Comparison of ENCODE assay signal across 17 mouse cellular contexts in genomic region chr11:3103619-3104164, GRCm38 (mm10).
A peak's percentile ranks its signal among the peaks of the same experiment; 100 is the strongest.
DNase-seq lines count a peak whose midpoint lies in the region; ATAC-seq lines count a peak whose summit lies in the region.
"Had no signal": no experiment of that assay in that cellular context is flagged by ENCODE, and none has a peak within 500 bp of the region (broad histone marks: within the 10 kb centered on the region; RNA-seq: fewer than 3 reads in every experiment).

No protein-coding gene starts in this region.

- no peak overlapping the region for H3K4me2 ChIP-seq in lung, embryonic 15.5 days
- H3K4me2 ChIP-seq: hindbrain, embryonic 15.5 days; lung, embryonic 14.5 days; neural tube, embryonic 13.5 days had no signal

- peak; percentile 37 for DNase-seq in gastrocnemius, postnatal 10 days
- no peak for DNase-seq in gastrocnemius, adult 8-10 months (ENCODE audit: low spot score in 2 of 2)
- no peak for DNase-seq in lung, postnatal 4 days
- DNase-seq in Muller cell, postnatal 12 days (ENCODE audit: inconsistent ontology term) = peak; percentile 22
- DNase-seq in naive thymus-derived CD4-positive, alpha-beta T cell, adult 2 months (ENCODE audit: low read depth) = peak; percentile 30
- no peak for DNase-seq in layer of hippocampus, adult 9-10 months (ENCODE audit: low spot score)
- DNase-seq: cerebellum, adult 2 months; kidney, postnatal 4 days; layer of hippocampus, postnatal 36 days; lung, embryonic 14.5 days; spleen, adult 18-20 months; thymus, adult 2 months had no signal

- H3K4me1 ChIP-seq in lung, embryonic 15.5 days = no peaks in the 10 kb centered on the region
- H3K4me1 ChIP-seq: hindbrain, embryonic 15.5 days; neural tube, embryonic 13.5 days had no signal

- H3K27ac ChIP-seq in lung, embryonic 15.5 days = no peak overlapping the region
- H3K27ac ChIP-seq: hindbrain, embryonic 15.5 days; neural tube, embryonic 13.5 days had no signal

- WGBS in lung, embryonic 15.5 days = 55% methylated on average over 7 of the region's 7 CpGs

- H3K27me3 ChIP-seq in lung, embryonic 15.5 days = no peaks in the 10 kb centered on the region
- H3K27me3 ChIP-seq: hindbrain, embryonic 15.5 days; megakaryocyte, embryonic 14.5 days; neural tube, embryonic 13.5 days had no signal

- H3K36me3 ChIP-seq in lung, embryonic 15.5 days = no peaks in the 10 kb centered on the region
- H3K36me3 ChIP-seq: neural tube, embryonic 13.5 days had no signal

- no peak overlapping the region for H3K9ac ChIP-seq in lung, embryonic 15.5 days
- H3K9ac ChIP-seq: hindbrain, embryonic 15.5 days; lung, embryonic 14.5 days; neural tube, embryonic 13.5 days had no signal

- H3K9me3 ChIP-seq in lung, embryonic 15.5 days = peaks cover 32% of the 10 kb centered on the region

- peak; percentile 75; the same call in 1 of the 2 replicates for ATAC-seq in lung, embryonic 15.5 days (ENCODE audit: borderline replicate concordance, extremely low read depth, low FRiP score, low TSS enrichment)
- ATAC-seq: CD4-positive, CD25-positive, alpha-beta regulatory T cell, adult 4 months had no signal

- no peak overlapping the region for H3K4me3 ChIP-seq in lung, embryonic 15.5 days
- H3K4me3 ChIP-seq: hindbrain, embryonic 15.5 days; megakaryocyte, embryonic 14.5 days; neural tube, embryonic 13.5 days had no signal

Comparison
In these comparisons a context has a peak if more than half of its experiments do, and no peak if none do; other contexts are left out.
1. DNase-seq: peak in gastrocnemius, postnatal 10 days (single experiment), Muller cell, postnatal 12 days (single experiment) and naive thymus-derived CD4-positive, alpha-beta T cell, adult 2 months (single experiment); none in gastrocnemius, adult 8-10 months (0 of 2), lung, postnatal 4 days (0 of 2) and layer of hippocampus, adult 9-10 months (single experiment).